In genomic region chr3:137978233-137978632, GRCm38 (mm10) we compare ENCODE assay signal across 23 mouse cellular contexts. TPM values are rescaled to one million over a fixed set of nuclear protein-coding genes. Genes with fewer than 3 reads are reported as not detected.
DNase-seq lines count a peak whose midpoint lies in the region; ATAC-seq and TF ChIP-seq lines count a peak whose summit lies in the region.
"Had no signal": no experiment of that assay in that cellular context is flagged by ENCODE, and none has a peak within 500 bp of the region (broad histone marks: within the 10 kb centered on the region; RNA-seq: fewer than 3 reads in every experiment).

No protein-coding gene starts in this region.

- no peak for TF ChIP-seq CTCF in midbrain, postnatal 0 days (IDR thresholded peaks at IDR 0.05)

- no peak overlapping the region for H3K4me3 ChIP-seq in heart, embryonic 13.5 days
- no peak overlapping the region for H3K4me3 ChIP-seq in midbrain, embryonic 11.5 days (ENCODE audit: low read depth, low read length)
- H3K4me3 ChIP-seq in midbrain, postnatal 0 days (ENCODE audit: low read depth, low read length), result no peak overlapping the region
- H3K4me3 ChIP-seq in liver, embryonic 13.5 days (replicated peaks), result peak overlapping the region; percentile 72; the same call in 1 of the 2 replicates
- no peak overlapping the region for H3K4me3 ChIP-seq in hindbrain, embryonic 13.5 days
- H3K4me3 ChIP-seq: embryonic facial prominence, embryonic 12.5 days; hindbrain, embryonic 15.5 days; limb, embryonic 13.5 days; lung, embryonic 15.5 days; midbrain, embryonic 12.5 days had no signal

- 71% methylated on average over 5 of the region's 5 CpGs for WGBS in heart, embryonic 13.5 days
- 35% methylated on average over 5 of the region's 5 CpGs for WGBS in midbrain, embryonic 11.5 days
- 54% methylated on average over 5 of the region's 5 CpGs for WGBS in midbrain, postnatal 0 days
- 51% methylated on average over 5 of the region's 5 CpGs for WGBS in liver, embryonic 13.5 days (ENCODE audit: insufficient replicate concordance)
- 75% methylated on average over 5 of the region's 5 CpGs for WGBS in hindbrain, embryonic 13.5 days

- H3K36me3 ChIP-seq in heart, embryonic 13.5 days, result peaks cover 10% of the 10 kb centered on the region
- H3K36me3 ChIP-seq in midbrain, embryonic 11.5 days (ENCODE audit: control insufficient read depth, insufficient read depth, low read length), result no peaks in the 10 kb centered on the region
- no peaks in the 10 kb centered on the region for H3K36me3 ChIP-seq in midbrain, postnatal 0 days (ENCODE audit: insufficient read depth, low read length)
- peaks cover 20% of the 10 kb centered on the region for H3K36me3 ChIP-seq in liver, embryonic 13.5 days
- H3K36me3 ChIP-seq in hindbrain, embryonic 13.5 days, result no peaks in the 10 kb centered on the region
- H3K36me3 ChIP-seq: embryonic facial prominence, embryonic 12.5 days; hindbrain, embryonic 15.5 days; limb, embryonic 13.5 days; lung, embryonic 15.5 days; midbrain, embryonic 12.5 days had no signal

- H3K27me3 ChIP-seq in heart, embryonic 13.5 days (replicated peaks), result no peaks in the 10 kb centered on the region
- H3K27me3 ChIP-seq in midbrain, embryonic 11.5 days (ENCODE audit: control insufficient read depth, insufficient read depth, low read length), result no peaks in the 10 kb centered on the region
- H3K27me3 ChIP-seq in midbrain, postnatal 0 days (ENCODE audit: insufficient read depth, low read length), result no peaks in the 10 kb centered on the region
- no peaks in the 10 kb centered on the region for H3K27me3 ChIP-seq in liver, embryonic 13.5 days
- H3K27me3 ChIP-seq in hindbrain, embryonic 13.5 days, result no peaks in the 10 kb centered on the region
- H3K27me3 ChIP-seq: embryonic facial prominence, embryonic 12.5 days; limb, embryonic 13.5 days; lung, embryonic 15.5 days had no signal

- H3K9ac ChIP-seq in heart, embryonic 13.5 days, result no peak overlapping the region
- no peak overlapping the region for H3K9ac ChIP-seq in midbrain, embryonic 11.5 days (ENCODE audit: low read length)
- H3K9ac ChIP-seq in midbrain, postnatal 0 days (replicated peaks; ENCODE audit: low read length, poor library complexity, severe bottlenecking), result no peak overlapping the region
- peak overlapping the region; percentile 86 for H3K9ac ChIP-seq in liver, embryonic 13.5 days
- H3K9ac ChIP-seq in hindbrain, embryonic 13.5 days, result no peak overlapping the region
- H3K9ac ChIP-seq: embryonic facial prominence, embryonic 12.5 days; hindbrain, embryonic 15.5 days; limb, embryonic 13.5 days; lung, embryonic 15.5 days; midbrain, embryonic 12.5 days had no signal

- H3K4me2 ChIP-seq in heart, embryonic 13.5 days, result peak overlapping the region; percentile 8; the same call in 1 of the 2 replicates
- no peak overlapping the region for H3K4me2 ChIP-seq in midbrain, embryonic 11.5 days
- no peak overlapping the region for H3K4me2 ChIP-seq in midbrain, postnatal 0 days (ENCODE audit: low read depth, low read length, poor library complexity, severe bottlenecking)
- H3K4me2 ChIP-seq in liver, embryonic 13.5 days, result peak overlapping the region; percentile 79
- H3K4me2 ChIP-seq in hindbrain, embryonic 13.5 days, result no peak overlapping the region
- H3K4me2 ChIP-seq: embryonic facial prominence, embryonic 12.5 days; hindbrain, embryonic 15.5 days; limb, embryonic 13.5 days; lung, embryonic 15.5 days; midbrain, embryonic 12.5 days had no signal

- ATAC-seq in heart, embryonic 13.5 days (ENCODE audit: extremely low read depth, insufficient number of reproducible peaks, low FRiP score, low TSS enrichment), result no peak
- ATAC-seq in midbrain, embryonic 11.5 days (ENCODE audit: low FRiP score), result no peak
- no peak for ATAC-seq in midbrain, postnatal 0 days (ENCODE audit: low FRiP score)
- ATAC-seq in liver, embryonic 13.5 days (ENCODE audit: low read depth), result no peak
- ATAC-seq in hindbrain, embryonic 13.5 days (ENCODE audit: low FRiP score), result no peak
- ATAC-seq: CD4-positive, CD25-positive, alpha-beta regulatory T cell, adult 4 months had no signal

- no peak for DNase-seq in heart, adult 8-10 months (ENCODE audit: low spot score)
- DNase-seq in midbrain, embryonic 11.5 days (ENCODE audit: low spot score, missing footprints), result peak; percentile 80
- no peak for DNase-seq in midbrain, postnatal 0 days (ENCODE audit: low spot score)
- DNase-seq in liver, embryonic 13.5 days, result no peak
- DNase-seq in gastrocnemius, postnatal 10 days, result no peak
- no peak for DNase-seq in thymus, postnatal 14 days
- DNase-seq: adrenal gland, postnatal 10 days; cerebellum, adult 18-20 months; cerebellum, postnatal 25 days; gastrocnemius, postnatal 14 days; heart, adult 11 months; heart, postnatal 36 days; kidney, postnatal 25 days; lung, postnatal 4 days; spleen, adult 18-20 months had no signal

- H3K4me1 ChIP-seq in heart, embryonic 13.5 days, result peaks cover 46% of the 10 kb centered on the region
- H3K4me1 ChIP-seq in midbrain, embryonic 11.5 days (ENCODE audit: control insufficient read depth, insufficient read depth, low read length), result peaks cover 9% of the 10 kb centered on the region
- peaks cover 6% of the 10 kb centered on the region for H3K4me1 ChIP-seq in midbrain, postnatal 0 days (ENCODE audit: insufficient read depth, low read length)
- H3K4me1 ChIP-seq in liver, embryonic 13.5 days (replicated peaks), result peaks cover 80% of the 10 kb centered on the region
- peaks cover 23% of the 10 kb centered on the region for H3K4me1 ChIP-seq in hindbrain, embryonic 13.5 days (replicated peaks)

- H3K27ac ChIP-seq in heart, embryonic 13.5 days (replicated peaks), result no peak overlapping the region
- H3K27ac ChIP-seq in midbrain, embryonic 11.5 days (ENCODE audit: low read depth, low read length), result no peak overlapping the region
- H3K27ac ChIP-seq in midbrain, postnatal 0 days (ENCODE audit: low read depth, low read length), result no peak overlapping the region
- H3K27ac ChIP-seq in liver, embryonic 13.5 days, result peak overlapping the region; percentile 90
- no peak overlapping the region for H3K27ac ChIP-seq in hindbrain, embryonic 13.5 days
- H3K27ac ChIP-seq: embryonic facial prominence, embryonic 12.5 days; limb, embryonic 13.5 days; lung, embryonic 15.5 days had no signal

- no peaks in the 10 kb centered on the region for H3K9me3 ChIP-seq in heart, embryonic 13.5 days
- H3K9me3 ChIP-seq in midbrain, embryonic 11.5 days (ENCODE audit: control insufficient read depth, low read length), result no peaks in the 10 kb centered on the region
- no peaks in the 10 kb centered on the region for H3K9me3 ChIP-seq in midbrain, postnatal 0 days (ENCODE audit: low read length)
- no peaks in the 10 kb centered on the region for H3K9me3 ChIP-seq in liver, embryonic 13.5 days (replicated peaks)
- no peaks in the 10 kb centered on the region for H3K9me3 ChIP-seq in hindbrain, embryonic 13.5 days
- H3K9me3 ChIP-seq: embryonic facial prominence, embryonic 12.5 days; hindbrain, embryonic 15.5 days; limb, embryonic 13.5 days; lung, embryonic 15.5 days; midbrain, embryonic 12.5 days had no signal

RNA-seq across cellular contexts. Expression of gene Dapp1, which starts 3.1 kb away (rescaled TPM):
- polyA plus RNA-seq in heart, embryonic 13.5 days (2015; fragmentation: Nextera tagmentation; extraction: Ambion mirVana), result 13.0 and 14.5 TPM in 2 replicates
- 1 to 10 TPM; 5.5 to 9.2 (median 6.6) TPM for total RNA-seq in heart, adult 8-10 months (2022)
- 3.2 and 3.4 TPM in 2 replicates for polyA plus RNA-seq in midbrain, embryonic 11.5 days (2014; fragmentation: Nextera tagmentation; extraction: Ambion mirVana)
- 2.3 and 4.0 TPM in 2 replicates for total RNA-seq in midbrain, postnatal 0 days (2014; rRNA removed)
- polyA plus RNA-seq in midbrain, postnatal 0 days (2015; fragmentation: Nextera tagmentation; extraction: Ambion mirVana), result 1.3 and 1.9 TPM in 2 replicates
- 14.0 and 20.3 TPM in 2 replicates for polyA plus RNA-seq in liver, embryonic 13.5 days (2015; fragmentation: Nextera tagmentation; extraction: Ambion mirVana)
- total RNA-seq in gastrocnemius, postnatal 10 days (2021), result 1 to 10 TPM in 1 of 2 experiments, under 1 TPM in 1; 0.89 to 2.0 TPM
- 1.8 and 1.9 TPM in 2 replicates for polyA plus RNA-seq in hindbrain, embryonic 13.5 days (2015; fragmentation: Nextera tagmentation; extraction: Ambion mirVana)

RNA-seq across cellular contexts. Expression of gene Lamtor3, which starts 59.9 kb away (rescaled TPM):
- 85.4 and 105 TPM in 2 replicates for polyA plus RNA-seq in heart, embryonic 13.5 days (2015; fragmentation: Nextera tagmentation; extraction: Ambion mirVana)
- 100 to 1,000 TPM in 1 of 4 experiments, 10 to 100 TPM in 3; 87.5 to 104 (median 90.4) TPM for total RNA-seq in heart, adult 8-10 months (2022)
- polyA plus RNA-seq in midbrain, embryonic 11.5 days (2014; fragmentation: Nextera tagmentation; extraction: Ambion mirVana), result 98.7 and 106 TPM in 2 replicates
- 87.1 and 97.7 TPM in 2 replicates for total RNA-seq in midbrain, postnatal 0 days (2014; rRNA removed)
- polyA plus RNA-seq in midbrain, postnatal 0 days (2015; fragmentation: Nextera tagmentation; extraction: Ambion mirVana), result 113 and 122 TPM in 2 replicates
- 65.6 and 78.3 TPM in 2 replicates for polyA plus RNA-seq in liver, embryonic 13.5 days (2015; fragmentation: Nextera tagmentation; extraction: Ambion mirVana)
- total RNA-seq in gastrocnemius, postnatal 10 days (2021), result 10 to 100 TPM; 56.8 to 58.3 TPM
- 121 and 130 TPM in 2 replicates for polyA plus RNA-seq in hindbrain, embryonic 13.5 days (2015; fragmentation: Nextera tagmentation; extraction: Ambion mirVana)

Comparison
In these comparisons a context has a peak if more than half of its experiments do, and no peak if none do; other contexts are left out.
1. H3K4me2 ChIP-seq: peak in heart, embryonic 13.5 days (single experiment) and liver, embryonic 13.5 days (single experiment); none in midbrain, embryonic 11.5 days (single experiment), midbrain, postnatal 0 days (single experiment) and hindbrain, embryonic 13.5 days (single experiment).